8 mouse cellular contexts compared by ENCODE assay signal in genomic region chr5:144222811-144223502, GRCm38 (mm10). TPM values are rescaled to one million over a fixed set of nuclear protein-coding genes. Genes with fewer than 3 reads are reported as not detected.
DNase-seq lines count a peak whose midpoint lies in the region; ATAC-seq and TF ChIP-seq lines count a peak whose summit lies in the region.

No protein-coding gene starts in this region.

- no peak overlapping the region for H3K27ac ChIP-seq in neural tube, embryonic 11.5 days (ENCODE audit: low read depth, low read length)
- peak overlapping the region; percentile 10; the same call in 1 of the 2 replicates for H3K27ac ChIP-seq in olfactory bulb, adult 2 months (ENCODE audit: insufficient read depth, low read depth, low read length)

- no peak for TF ChIP-seq CTCF in olfactory bulb, adult 2 months (IDR thresholded peaks at IDR 0.05; ENCODE audit: insufficient read depth, low read depth, low read length)

- H3K4me1 ChIP-seq in neural tube, embryonic 11.5 days (ENCODE audit: control insufficient read depth, insufficient read depth, low read length) = peaks cover 5% of the 10 kb centered on the region
- H3K4me1 ChIP-seq in olfactory bulb, adult 2 months (ENCODE audit: control insufficient read depth, insufficient read depth, low read length) = peaks cover 21% of the 10 kb centered on the region

- peak overlapping the region; percentile 77 for H3K4me2 ChIP-seq in neural tube, embryonic 11.5 days (ENCODE audit: low read depth)

- DNase-seq in neural tube, embryonic 11.5 days (ENCODE audit: low spot score) = no peak
- DNase-seq in neural tube, embryonic 10.5 days (ENCODE audit: extremely low spot score, low spot score) = no peak
- peak; percentile 87 to 89 for DNase-seq in cerebellum, adult 18-20 months
- peak; percentile 75 for DNase-seq in heart, adult 8-10 months (ENCODE audit: low spot score)
- DNase-seq in kidney, adult 18-20 months = peak; percentile 64
- DNase-seq in lung, adult 18-20 months = peak; percentile 74 to 81
- DNase-seq in left cerebral cortex, postnatal 25 days (ENCODE audit: low spot score in 2 of 2) = no peak

- 3% methylated on average over 25 of the region's 25 CpGs for WGBS in neural tube, embryonic 11.5 days
- 2% methylated on average over 25 of the region's 25 CpGs for WGBS in olfactory bulb, adult 2 months

- peak overlapping the region; percentile 61 for H3K4me3 ChIP-seq in neural tube, embryonic 11.5 days (ENCODE audit: low read depth, low read length)
- peak overlapping the region; percentile 98 for H3K4me3 ChIP-seq in olfactory bulb, adult 2 months (ENCODE audit: insufficient read depth, low read depth, low read length)

- no peaks in the 10 kb centered on the region for H3K27me3 ChIP-seq in neural tube, embryonic 11.5 days (ENCODE audit: control insufficient read depth, insufficient read depth, low read length)

- TF ChIP-seq POLR2A in olfactory bulb, adult 2 months (IDR thresholded peaks at IDR 0.05; ENCODE audit: insufficient read depth, low read depth, low read length) = no peak

- ATAC-seq in neural tube, embryonic 11.5 days (ENCODE audit: insufficient read depth, low FRiP score, low TSS enrichment) = no peak; the same call in 1 of the 2 replicates

- no peaks in the 10 kb centered on the region for H3K9me3 ChIP-seq in neural tube, embryonic 11.5 days (ENCODE audit: control insufficient read depth, low read length)

- no peaks in the 10 kb centered on the region for H3K36me3 ChIP-seq in neural tube, embryonic 11.5 days (ENCODE audit: control insufficient read depth, insufficient read depth, low read length)

- H3K9ac ChIP-seq in neural tube, embryonic 11.5 days (ENCODE audit: low read length) = peak overlapping the region; percentile 73

- intact Hi-C loops in left cerebral cortex, postnatal 25 days (cut with DNase I) = loop anchor here (2.0 kb wide), 1 partner anchor 34 kb away; no protein-coding TSS in a partner anchor

RNA-seq across cellular contexts. Expression of gene Tecpr1, which starts 0.5 kb away (rescaled TPM):
- polyA plus RNA-seq in neural tube, embryonic 11.5 days (2014; fragmentation: Nextera tagmentation; extraction: Ambion mirVana) = 18.4 and 18.6 TPM in 2 replicates
- total RNA-seq in heart, adult 8-10 months (2022) = 10 to 100 TPM; 25.2 to 33.4 (median 28.5) TPM
- polyA plus RNA-seq in olfactory bulb, adult 2 months (2012; ENCODE audit: insufficient read depth, insufficient read length, low replicate concordance, missing spikeins) = 771 TPM in 1 of 2 replicates, not detected in the other
- total RNA-seq in left cerebral cortex, postnatal 25 days (2021) = 10 to 100 TPM; 86.6 to 87.7 TPM

RNA-seq across cellular contexts. Expression of gene Bri3, which starts 21.3 kb away (rescaled TPM):
- polyA plus RNA-seq in neural tube, embryonic 11.5 days (2014; fragmentation: Nextera tagmentation; extraction: Ambion mirVana) = 119 and 121 TPM in 2 replicates
- total RNA-seq in heart, adult 8-10 months (2022) = 100 to 1,000 TPM; 148 to 170 (median 156) TPM
- not detected in 2 replicates for polyA plus RNA-seq in olfactory bulb, adult 2 months (2012; ENCODE audit: insufficient read depth, insufficient read length, low replicate concordance, missing spikeins)
- total RNA-seq in left cerebral cortex, postnatal 25 days (2021) = 10 to 100 TPM; 64.0 to 65.8 TPM

RNA-seq across cellular contexts. Expression of gene Bhlha15, which starts 32.9 kb away (rescaled TPM):
- polyA plus RNA-seq in neural tube, embryonic 11.5 days (2014; fragmentation: Nextera tagmentation; extraction: Ambion mirVana) = 0.08 TPM in 1 of 2 replicates, not detected in the other
- total RNA-seq in heart, adult 8-10 months (2022) = under 1 TPM in 1 of 4 experiments, not detected in 3; 0.13 TPM
- polyA plus RNA-seq in olfactory bulb, adult 2 months (2012; ENCODE audit: insufficient read depth, insufficient read length, low replicate concordance, missing spikeins) = not detected in 2 replicates
- total RNA-seq in left cerebral cortex, postnatal 25 days (2021) = under 1 TPM; 0.25 to 0.30 TPM

Comparison
In these comparisons a context has a peak if more than half of its experiments do, and no peak if none do; other contexts are left out.
1. DNase-seq: peak in cerebellum, adult 18-20 months (2 of 2), heart, adult 8-10 months (single experiment), kidney, adult 18-20 months (single experiment) and lung, adult 18-20 months (2 of 2); none in neural tube, embryonic 11.5 days (single experiment), neural tube, embryonic 10.5 days (single experiment) and left cerebral cortex, postnatal 25 days (0 of 2).